ENCODE assay signal across 14 mouse cellular contexts in the genomic region with DNA sequence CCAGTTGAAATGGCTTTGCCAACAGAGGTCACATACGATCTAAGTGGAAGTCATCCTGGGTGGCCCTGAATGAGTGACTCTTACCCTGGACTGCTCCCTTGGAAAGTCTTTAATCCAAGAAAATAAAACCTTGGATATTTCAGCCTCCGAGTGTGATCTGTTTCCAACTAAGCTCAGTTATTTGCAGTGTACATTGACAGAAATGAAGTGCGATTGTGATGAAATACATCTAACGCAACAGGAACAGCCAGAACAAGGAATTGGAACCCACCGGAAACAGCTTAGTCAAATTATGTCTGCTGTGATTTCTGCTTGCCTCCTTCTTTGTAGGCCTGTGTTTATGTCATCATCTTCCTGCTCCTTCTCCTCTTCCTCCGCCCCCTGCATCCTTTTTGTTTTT.
"Had no signal": no experiment of that assay in that cellular context is flagged by ENCODE, and none has a peak within 500 bp of the region (broad histone marks: within the 10 kb centered on the region; RNA-seq: fewer than 3 reads in every experiment).

No protein-coding gene starts in this region.

- H3K9ac ChIP-seq: limb, embryonic 12.5 days; liver, embryonic 14.5 days; midbrain, embryonic 12.5 days had no signal

- H3K4me3 ChIP-seq: layer of hippocampus, adult 2 months; limb, embryonic 12.5 days; midbrain, embryonic 12.5 days had no signal

- H3K4me1 ChIP-seq: limb, embryonic 12.5 days; midbrain, embryonic 12.5 days had no signal

- H3K4me2 ChIP-seq: limb, embryonic 12.5 days; midbrain, embryonic 12.5 days had no signal

- ATAC-seq: intestine, embryonic 16.5 days; midbrain, embryonic 16.5 days had no signal

- H3K36me3 ChIP-seq: limb, embryonic 12.5 days; midbrain, embryonic 12.5 days had no signal

- H3K27ac ChIP-seq: kidney, postnatal 0 days; layer of hippocampus, adult 2 months; limb, embryonic 12.5 days; liver, embryonic 14.5 days; midbrain, embryonic 12.5 days; stomach, postnatal 0 days had no signal

- DNase-seq: kidney, adult 8-10 months; kidney, postnatal 4 days; liver; right cerebral cortex, adult 18-20 months; right cerebral cortex, postnatal 25 days; thymus, postnatal 4 days had no signal

- H3K27me3 ChIP-seq: limb, embryonic 12.5 days; midbrain, embryonic 12.5 days had no signal

- H3K9me3 ChIP-seq: limb, embryonic 12.5 days; midbrain, embryonic 12.5 days had no signal
